Mouse (Mus musculus): Measurements from ENCODE around the gene Hist1h1c. TPM values are rescaled to one million over a fixed set of nuclear protein-coding genes. Genes with fewer than 3 reads are reported as not detected.
A peak's percentile ranks its signal among the peaks of the same experiment; 100 is the strongest.
"Not testable (repeated sequence)": the region's sequence is repeated elsewhere in the genome, so short reads cannot be mapped to it uniquely, and the experiment has no call there.

Hist1h1c gene
- polyA plus RNA-seq, 1 experiment from 2014 or later, result 32.3 TPM

- H3K36me3 ChIP-seq (ENCODE audit: insufficient read depth), result no peaks in the 10 kb centered on the region
- H3K27me3 ChIP-seq (ENCODE audit: insufficient read depth, low read length), result no peaks in the 10 kb centered on the region
- no peaks in the 10 kb centered on the region for H3K9me3 ChIP-seq (ENCODE audit: low read depth, low read length)
- H3K4me3 ChIP-seq (ENCODE audit: low read depth, low read length), result peak overlapping the region; percentile 43
- ATAC-seq (ENCODE audit: insufficient read depth), result peak; percentile 13; the same call in 1 of the 2 replicates
- peak overlapping the region; percentile 98 for H3K27ac ChIP-seq (ENCODE audit: low read depth)
- H3K4me2 ChIP-seq, result peak overlapping the region; percentile 83
- WGBS, result 1% methylated on average over 15 of the region's 23 CpGs
- DNase-seq, result peak; percentile 78
- no peak for TF ChIP-seq CTCF (IDR thresholded peaks at IDR 0.05; ENCODE audit: low read depth)
- H3K9ac ChIP-seq, result peak overlapping the region; percentile 71
- 0 out of 2 replicates have a peak, but pooled peaks cover 4% of the 10 kb centered on the region for H3K4me1 ChIP-seq (ENCODE audit: insufficient read depth)
Measured at GRCm38 (mm10) chr13:23757211-23757773, 18.7 kb downstream of the Hist1h1c start.

DNA sequence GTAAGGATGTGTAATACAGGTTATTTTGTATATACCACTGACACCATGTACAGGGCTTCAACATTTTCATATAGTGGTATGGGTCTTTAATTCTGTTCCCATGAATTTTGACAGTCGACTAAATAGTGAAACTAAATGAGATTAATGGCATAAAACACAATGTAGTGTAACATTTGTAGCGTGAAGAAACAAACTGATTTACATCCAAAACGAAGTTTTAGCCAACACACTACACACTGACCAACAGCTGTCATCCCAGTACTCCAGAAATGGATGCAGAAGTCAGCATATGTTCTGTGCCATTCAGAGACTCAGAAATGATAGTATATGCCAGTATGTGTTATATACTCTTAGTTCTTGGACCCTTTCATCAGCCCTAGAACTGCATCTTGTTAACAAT, 19.3 kb downstream of the Hist1h1c start:
- 43% methylated on average over 3 of the region's 3 CpGs for WGBS
- Histone ChIP-seq H3K9ac (peak overlapping the region; percentile 71; the same call in 1 of the 2 replicates), H3K36me3 (ENCODE audit: insufficient read depth) (no peaks in the 10 kb centered on the region), H3K9me3 (ENCODE audit: low read depth, low read length) (no peaks in the 10 kb centered on the region), H3K27me3 (ENCODE audit: insufficient read depth, low read length) (no peaks in the 10 kb centered on the region), H3K27ac (ENCODE audit: low read depth) (peak overlapping the region; percentile 98), H3K4me2 (peak overlapping the region; percentile 83), H3K4me3 (ENCODE audit: low read depth, low read length) (peak overlapping the region; percentile 43; the same call in 1 of the 2 replicates), H3K4me1 (ENCODE audit: insufficient read depth) (0 out of 2 replicates have a peak, but pooled peaks cover 4% of the 10 kb centered on the region)
- no peak for TF ChIP-seq CTCF (IDR thresholded peaks at IDR 0.05; ENCODE audit: low read depth)
- DNase-seq (peak; percentile 9), ATAC-seq (ENCODE audit: insufficient read depth) (no peak)

DNA sequence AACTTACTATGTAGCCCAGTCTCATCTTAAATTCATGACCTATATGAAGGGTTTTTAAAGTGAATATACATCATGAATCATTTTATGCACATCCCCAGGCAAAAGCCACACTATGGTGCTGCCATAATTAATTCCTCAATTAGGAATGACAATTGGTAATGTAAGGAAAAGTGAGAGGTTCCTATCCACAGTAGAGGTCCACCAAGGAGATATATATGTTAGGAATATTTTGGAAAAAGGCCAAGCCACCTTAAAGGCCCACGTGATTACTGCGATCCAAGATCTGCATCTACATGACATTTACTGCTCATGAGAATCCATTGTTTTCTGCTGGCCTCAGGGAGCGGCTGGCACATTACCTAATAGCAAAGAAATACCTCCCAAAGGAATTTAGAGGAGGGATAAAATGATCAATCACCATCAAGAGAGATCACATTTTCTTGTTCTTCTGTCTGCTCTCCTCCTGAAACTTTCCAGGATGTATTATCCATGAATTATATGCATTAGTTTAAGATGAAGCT, 20.7 kb downstream of the Hist1h1c start:
- no peak overlapping the region for H3K9ac ChIP-seq
- H3K9me3 ChIP-seq (ENCODE audit: low read depth, low read length), result no peaks in the 10 kb centered on the region
- no peak overlapping the region for H3K4me3 ChIP-seq (ENCODE audit: low read depth, low read length)
- peak; percentile 10 for DNase-seq
- no peaks in the 10 kb centered on the region for H3K36me3 ChIP-seq (ENCODE audit: insufficient read depth)
- H3K27me3 ChIP-seq (ENCODE audit: insufficient read depth, low read length), result no peaks in the 10 kb centered on the region
- TF ChIP-seq CTCF (IDR thresholded peaks at IDR 0.05; ENCODE audit: low read depth), result no peak
- H3K4me2 ChIP-seq, result peak overlapping the region; percentile 90
- 73% methylated on average over 3 of the region's 3 CpGs for WGBS
- peak overlapping the region; percentile 99 for H3K27ac ChIP-seq (ENCODE audit: low read depth)
- ATAC-seq (ENCODE audit: insufficient read depth), result no peak
- peaks cover 4% of the 10 kb centered on the region; the same call in 1 of the 2 replicates for H3K4me1 ChIP-seq (ENCODE audit: insufficient read depth)

DNA sequence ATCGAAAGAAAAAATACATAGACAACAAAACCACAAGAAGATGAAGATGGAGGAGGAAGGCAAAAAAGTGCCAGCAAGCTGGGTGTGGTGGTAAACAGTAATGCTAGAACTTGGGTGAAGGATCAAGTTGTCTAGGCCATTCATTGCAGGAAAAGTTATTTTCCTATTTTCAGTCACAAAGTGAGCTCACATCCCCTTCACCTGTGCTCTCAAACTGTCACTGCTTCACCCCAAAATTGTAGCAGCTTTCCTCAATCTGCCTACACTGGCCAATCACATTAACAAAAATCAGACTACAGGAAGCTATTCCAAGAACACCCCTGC, 21.3 kb downstream of the Hist1h1c start:
- peak overlapping the region; percentile 90 for H3K4me2 ChIP-seq
- H3K4me1 ChIP-seq (ENCODE audit: insufficient read depth), result peaks cover 5% of the 10 kb centered on the region; the same call in 1 of the 2 replicates
- 68% methylated on average over 1 of the region's 1 CpGs for WGBS
- no peak for TF ChIP-seq CTCF (IDR thresholded peaks at IDR 0.05; ENCODE audit: low read depth)
- H3K9ac ChIP-seq, result peak overlapping the region; percentile 69
- peak overlapping the region; percentile 99 for H3K27ac ChIP-seq (ENCODE audit: low read depth)
- peak overlapping the region; percentile 45 for H3K4me3 ChIP-seq (ENCODE audit: low read depth, low read length)
- no peaks in the 10 kb centered on the region for H3K9me3 ChIP-seq (ENCODE audit: low read depth, low read length)
- no peaks in the 10 kb centered on the region for H3K36me3 ChIP-seq (ENCODE audit: insufficient read depth)
- no peaks in the 10 kb centered on the region for H3K27me3 ChIP-seq (ENCODE audit: insufficient read depth, low read length)
- DNase-seq (no peak), ATAC-seq (ENCODE audit: insufficient read depth) (no peak)

DNA sequence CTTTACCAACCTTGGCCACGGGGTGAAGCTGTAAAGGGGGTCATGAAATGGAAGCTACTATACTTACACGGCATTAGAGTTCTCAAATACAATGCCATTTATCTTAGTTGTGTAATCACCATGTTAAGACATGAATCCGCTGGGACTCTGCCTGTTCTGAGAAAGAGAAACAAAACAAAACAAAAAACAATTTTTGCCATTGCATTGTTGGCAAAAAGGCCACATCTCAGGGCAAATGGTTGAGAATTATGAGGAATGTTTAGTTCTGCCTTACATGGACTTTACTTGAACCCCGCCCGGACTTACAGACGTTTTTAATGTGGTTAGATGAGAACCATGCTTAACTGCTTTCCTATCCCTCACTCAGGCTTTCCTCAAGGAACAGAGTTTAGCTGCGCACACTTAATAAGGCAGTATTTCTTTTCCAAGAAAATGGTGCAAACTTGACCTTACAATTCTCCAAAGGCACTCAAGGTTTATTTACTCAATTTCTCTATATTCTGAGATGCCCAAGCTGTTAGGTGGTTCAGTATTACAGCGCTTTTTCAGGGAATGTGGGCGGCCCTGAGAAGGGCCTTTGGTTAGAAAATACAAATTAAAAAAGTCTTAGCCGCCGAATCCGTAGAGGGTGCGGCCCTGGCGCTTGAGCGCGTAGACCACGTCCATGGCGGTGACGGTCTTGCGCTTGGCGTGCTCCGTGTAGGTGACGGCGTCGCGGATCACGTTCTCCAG, 21.8 kb downstream of the Hist1h1c start:
- Histone ChIP-seq H3K4me2 (peak overlapping the region; percentile 90), H3K27ac (ENCODE audit: low read depth) (peak overlapping the region; percentile 99), H3K4me1 (ENCODE audit: insufficient read depth) (peaks cover 5% of the 10 kb centered on the region; the same call in 1 of the 2 replicates), H3K36me3 (ENCODE audit: insufficient read depth) (no peaks in the 10 kb centered on the region), H3K9ac (peak overlapping the region; percentile 69), H3K9me3 (ENCODE audit: low read depth, low read length) (no peaks in the 10 kb centered on the region), H3K27me3 (ENCODE audit: insufficient read depth, low read length) (no peaks in the 10 kb centered on the region), H3K4me3 (ENCODE audit: low read depth, low read length) (peak overlapping the region; percentile 45)
- ATAC-seq (ENCODE audit: insufficient read depth), result peak; percentile 14
- peak; percentile 50 for TF ChIP-seq CTCF (IDR thresholded peaks at IDR 0.05; ENCODE audit: low read depth)
- peak; percentile 79 for DNase-seq
- WGBS, result 1% methylated on average over 20 of the region's 27 CpGs

DNA sequence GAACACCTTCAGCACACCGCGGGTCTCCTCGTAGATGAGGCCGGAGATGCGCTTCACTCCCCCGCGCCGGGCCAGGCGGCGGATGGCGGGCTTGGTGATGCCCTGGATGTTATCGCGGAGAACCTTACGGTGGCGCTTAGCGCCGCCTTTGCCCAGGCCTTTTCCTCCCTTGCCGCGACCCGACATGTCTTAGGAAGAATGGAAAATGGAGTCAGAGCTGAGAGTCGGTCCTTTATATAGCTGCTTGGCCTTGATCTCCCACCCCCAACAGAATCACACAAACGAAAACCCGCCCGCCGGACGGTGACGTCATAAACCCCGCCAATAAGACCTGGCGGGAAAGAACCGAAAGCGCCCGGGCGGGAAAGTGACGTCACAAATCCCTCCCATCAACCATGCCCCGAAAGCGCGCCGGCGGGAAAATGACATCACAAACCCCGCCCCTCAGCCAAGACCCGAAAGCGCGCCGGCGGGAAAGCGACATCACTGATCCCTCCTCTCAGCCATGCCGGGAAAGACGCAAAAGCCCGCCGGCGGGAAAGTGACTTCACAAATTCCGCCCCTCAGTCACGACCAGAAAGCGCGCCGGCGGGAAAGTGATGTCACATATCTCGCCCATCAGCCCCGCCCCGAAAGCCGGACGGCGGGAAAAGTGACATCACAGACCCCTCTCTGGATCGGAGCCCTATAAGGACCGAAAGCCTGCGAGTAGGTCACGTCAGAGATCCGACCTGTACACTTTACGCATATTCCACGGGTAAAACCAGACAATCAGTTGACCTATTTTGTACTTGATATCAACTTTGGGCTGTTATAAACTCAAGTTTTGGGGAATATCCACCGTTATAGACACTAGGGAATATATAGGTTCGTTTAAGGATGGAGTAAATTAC, 22.6 kb downstream of the Hist1h1c start, which contains the start of gene Hist1h4a:
TSS of gene Hist1h4a (minus strand) at position 259 of the 893 bp plus-strand sequence.
- peak; percentile 73 for ATAC-seq (ENCODE audit: insufficient read depth)
- no peak for TF ChIP-seq CTCF (IDR thresholded peaks at IDR 0.05; ENCODE audit: low read depth)
- Histone ChIP-seq H3K9me3 (ENCODE audit: low read depth, low read length) (no peaks in the 10 kb centered on the region), H3K4me2 (peak within 1 kb of the TSS; percentile 90), H3K27ac (ENCODE audit: low read depth) (peak within 1 kb of the TSS; percentile 99), H3K27me3 (ENCODE audit: insufficient read depth, low read length) (no peaks in the 10 kb centered on the region), H3K4me3 (ENCODE audit: low read depth, low read length) (peak within 1 kb of the TSS; percentile 45), H3K36me3 (ENCODE audit: insufficient read depth) (no peaks in the 10 kb centered on the region), H3K9ac (peak within 1 kb of the TSS; percentile 71), H3K4me1 (ENCODE audit: insufficient read depth) (peaks cover 5% of the 10 kb centered on the region; the same call in 1 of the 2 replicates)
- WGBS, result under 1% methylated on average over 62 of the region's 72 CpGs
- DNase-seq, result peak; percentile 100

DNA sequence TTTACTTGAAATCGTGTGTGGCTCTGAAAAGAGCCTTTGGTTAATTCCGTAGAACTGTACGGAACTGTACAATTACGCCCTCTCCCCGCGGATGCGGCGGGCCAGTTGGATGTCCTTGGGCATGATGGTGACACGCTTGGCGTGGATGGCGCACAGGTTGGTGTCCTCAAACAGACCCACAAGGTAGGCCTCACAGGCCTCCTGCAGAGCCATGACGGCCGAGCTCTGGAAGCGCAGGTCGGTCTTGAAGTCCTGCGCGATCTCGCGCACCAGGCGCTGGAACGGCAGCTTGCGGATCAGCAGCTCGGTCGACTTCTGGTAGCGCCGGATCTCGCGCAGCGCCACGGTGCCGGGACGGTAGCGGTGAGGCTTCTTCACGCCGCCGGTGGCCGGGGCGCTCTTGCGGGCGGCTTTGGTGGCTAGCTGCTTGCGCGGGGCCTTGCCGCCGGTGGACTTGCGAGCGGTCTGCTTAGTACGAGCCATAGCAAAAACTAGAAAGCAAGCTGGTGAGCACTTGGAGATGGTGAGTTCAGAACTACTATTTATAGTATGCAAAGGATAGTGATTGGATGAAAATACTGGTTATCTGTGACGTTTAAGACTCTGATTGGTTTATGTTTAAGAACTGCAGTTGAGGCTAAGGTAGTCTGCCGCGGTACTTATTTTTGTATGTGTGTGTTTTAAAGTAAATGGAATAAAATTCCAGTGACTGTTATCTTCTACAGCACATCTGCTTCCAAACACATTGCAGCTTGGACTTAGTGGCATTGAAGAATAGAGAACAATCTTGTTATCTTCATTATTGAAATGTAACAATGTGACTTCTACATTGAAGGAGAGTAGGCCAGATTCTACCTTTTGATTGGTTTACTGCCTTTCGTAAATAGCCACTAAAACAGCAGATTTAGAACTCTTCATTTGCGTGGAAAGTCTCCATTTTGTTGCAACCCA, 23.5 kb downstream of the Hist1h1c start, which contains the start of gene Hist1h3a:
TSS of gene Hist1h3a (minus strand) at position 516 of the 951 bp plus-strand sequence.
- peak within 1 kb of the TSS; percentile 99 for H3K27ac ChIP-seq (ENCODE audit: low read depth)
- WGBS, result under 1% methylated on average over 26 of the region's 52 CpGs
- ATAC-seq (ENCODE audit: insufficient read depth), result peak; percentile 71

More for the DNA sequence above, 23.5 kb downstream of the Hist1h1c start, which contains the start of gene Hist1h3a:
- DNase-seq, result peak; percentile 93
- Histone ChIP-seq H3K4me3 (ENCODE audit: low read depth, low read length) (peak within 1 kb of the TSS; percentile 54), H3K4me2 (peak within 1 kb of the TSS; percentile 90), H3K9ac (peak within 1 kb of the TSS; percentile 76)
- not testable (repeated sequence) for H3K36me3 ChIP-seq (ENCODE audit: insufficient read depth); H3K27me3 ChIP-seq (ENCODE audit: insufficient read depth, low read length); H3K4me1 ChIP-seq (ENCODE audit: insufficient read depth); H3K9me3 ChIP-seq (ENCODE audit: low read depth, low read length)
